Mouse (Mus musculus) 416B (cell line): ENCODE measurements around the gene E130309D02Rik.

Experiments used
- DNase-seq: peaks from one replicate; pipeline ENCODE4 v3.0.0; 2011; ENCODE audit warnings: low read depth

E130309D02Rik gene

DNA sequence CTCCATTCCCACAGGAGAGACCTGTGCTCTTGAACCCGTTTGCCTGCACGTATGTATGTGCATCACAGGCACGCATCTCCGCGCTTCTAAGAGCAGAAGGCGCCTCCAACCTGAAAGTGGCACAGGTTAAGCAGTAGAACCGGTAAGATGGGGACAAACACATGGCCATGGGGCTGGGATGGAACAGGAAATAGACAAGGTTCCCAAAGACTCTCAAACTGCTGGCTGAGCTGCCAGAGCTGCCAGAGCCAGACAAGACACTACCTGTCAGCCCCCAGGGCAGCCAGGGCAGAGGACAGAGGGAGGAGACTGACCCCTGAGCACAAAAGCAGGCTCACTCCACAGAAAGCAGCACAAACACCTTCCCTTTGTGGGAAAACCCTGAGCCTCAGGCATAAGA is 5.2 kb downstream of the E130309D02Rik start:
- DNase-seq, result no peak

DNA sequence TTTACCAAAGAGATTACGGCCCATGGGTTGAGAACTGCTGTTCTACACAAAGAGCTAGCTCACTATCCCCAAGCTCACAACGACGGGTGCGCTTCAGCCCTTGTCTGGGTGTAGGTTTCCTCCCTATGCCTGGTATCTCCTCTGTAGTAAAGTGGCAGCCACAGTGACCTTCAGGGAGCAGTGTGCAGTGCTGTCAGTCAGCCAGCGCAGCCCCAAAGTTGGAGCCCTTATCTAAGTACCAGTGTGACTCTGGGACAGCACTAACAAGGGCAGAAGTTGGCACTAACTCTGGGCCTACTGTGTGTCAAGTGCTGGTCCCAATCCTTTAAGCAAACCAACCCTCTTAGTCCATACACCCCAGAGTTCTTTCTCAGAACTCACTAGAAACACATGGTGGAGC is 6.3 kb downstream of the E130309D02Rik start:
- no peak for DNase-seq

DNA sequence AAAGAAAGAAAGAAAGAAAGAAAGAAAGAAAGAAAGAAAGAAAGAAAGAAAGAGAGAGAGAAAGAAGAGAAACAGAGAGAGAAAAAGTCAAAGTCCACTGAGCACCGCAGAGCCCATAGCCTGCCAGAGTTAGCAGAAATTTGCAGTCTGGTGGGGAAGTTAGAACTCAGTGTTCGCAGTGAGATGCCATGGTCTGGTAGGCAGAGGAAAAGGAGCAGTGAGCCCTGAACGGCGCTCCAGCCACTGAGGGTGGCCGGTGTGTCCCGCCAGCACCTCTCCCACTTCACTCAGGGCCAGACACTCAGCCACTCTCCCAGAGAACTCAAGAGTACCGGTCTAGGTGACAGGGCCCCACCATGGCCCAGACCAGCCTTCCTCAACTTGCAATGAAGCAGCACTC is 10.9 kb downstream of the E130309D02Rik start:
- DNase-seq, result no peak

DNA sequence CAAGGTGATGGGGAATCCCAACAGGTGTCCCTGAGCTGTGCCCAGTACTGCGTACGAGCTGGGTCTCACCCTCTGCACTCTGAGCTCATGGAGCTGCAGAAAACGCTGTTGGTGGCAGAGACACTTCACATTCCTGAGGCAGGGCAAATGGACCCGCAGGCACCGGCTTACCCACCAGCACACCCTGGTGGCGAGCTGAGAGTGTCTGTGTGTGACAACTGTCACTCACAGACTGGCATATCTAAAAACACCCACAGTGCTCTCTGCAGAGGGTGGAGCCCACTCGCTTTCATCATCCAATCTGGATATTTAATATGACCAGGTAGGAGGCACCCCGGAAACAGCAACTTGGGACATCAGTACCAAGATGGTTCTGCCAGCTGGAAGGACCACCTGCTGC is 13.9 kb downstream of the E130309D02Rik start:
- no peak for DNase-seq

DNA sequence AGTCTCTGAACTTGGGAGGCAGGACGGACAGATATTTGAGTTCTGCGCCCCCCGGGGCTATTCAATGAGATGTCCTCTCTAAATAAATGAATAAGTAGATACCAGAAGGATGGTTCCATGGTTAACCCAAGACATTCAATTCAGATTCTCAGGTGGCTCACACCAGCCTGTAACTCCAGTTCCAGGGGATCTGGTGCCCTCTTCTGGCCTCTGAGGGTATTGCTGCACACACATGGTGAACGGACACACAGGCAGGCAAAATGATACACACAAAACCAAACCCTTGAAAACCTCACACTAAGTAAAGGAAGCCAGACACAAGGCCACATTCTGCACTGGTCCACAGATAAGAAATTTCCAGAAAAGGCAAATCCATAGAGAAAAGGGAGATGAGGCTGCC is 15.5 kb downstream of the E130309D02Rik start:
- DNase-seq, result peak; percentile 50

DNA sequence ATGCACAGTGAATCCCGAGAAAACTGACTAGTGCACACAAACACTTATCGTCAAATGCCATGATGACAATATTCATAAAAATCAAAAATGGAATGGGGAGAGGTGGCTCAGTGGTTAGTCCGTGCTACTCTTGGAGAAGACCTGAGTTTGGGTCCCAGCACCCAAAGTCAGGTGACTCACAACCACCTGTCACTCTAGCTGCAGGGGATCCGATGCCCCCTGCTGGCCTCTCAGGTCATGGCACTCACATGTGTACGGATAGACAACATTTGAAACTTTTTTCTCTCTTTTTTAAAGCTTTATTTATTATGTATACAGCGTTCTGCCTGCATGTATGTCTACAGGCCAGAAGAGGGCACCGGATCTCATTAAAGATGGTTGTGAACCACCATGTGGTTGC is 16.8 kb downstream of the E130309D02Rik start:
- no peak for DNase-seq

DNA sequence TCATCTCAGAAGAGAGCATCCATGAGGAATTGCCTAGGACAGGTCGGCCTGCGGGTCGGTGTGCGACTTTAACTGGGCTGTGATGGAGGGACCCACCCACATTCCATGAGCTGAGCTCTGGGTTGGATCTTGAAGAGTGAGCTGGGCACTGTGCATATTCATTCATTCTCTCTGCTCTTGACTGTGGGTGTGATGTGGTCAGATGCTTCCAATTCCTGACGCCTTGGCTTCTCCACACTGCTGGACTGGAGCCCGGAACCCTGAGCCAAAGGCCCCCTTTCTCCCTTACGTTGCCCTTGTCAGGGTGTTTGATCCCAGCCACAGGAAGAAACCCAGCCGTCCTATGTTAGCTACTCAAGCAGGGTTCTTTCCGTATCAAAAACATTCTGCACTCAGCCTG is 17.2 kb downstream of the E130309D02Rik start:
- DNase-seq, result no peak

DNA sequence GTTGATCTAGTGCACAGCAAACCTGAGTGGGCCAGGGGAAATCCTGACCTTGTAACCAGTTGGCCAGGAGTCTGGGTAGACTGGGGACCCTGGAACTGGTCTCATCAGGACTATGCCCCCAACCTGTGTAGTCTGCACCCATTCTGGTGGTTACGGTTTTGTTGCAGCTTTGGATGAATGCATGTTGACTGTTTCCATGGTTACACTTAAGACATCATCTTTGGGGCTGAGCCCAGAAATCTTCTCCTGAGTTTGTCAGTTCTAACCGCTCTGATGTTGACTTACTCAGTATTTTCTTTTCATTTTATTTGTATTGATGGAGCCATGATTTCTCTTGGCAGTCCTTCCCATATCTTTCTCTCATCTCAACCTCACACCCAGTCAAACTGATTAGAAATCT is 19.8 kb downstream of the E130309D02Rik start:
- no peak for DNase-seq

DNA sequence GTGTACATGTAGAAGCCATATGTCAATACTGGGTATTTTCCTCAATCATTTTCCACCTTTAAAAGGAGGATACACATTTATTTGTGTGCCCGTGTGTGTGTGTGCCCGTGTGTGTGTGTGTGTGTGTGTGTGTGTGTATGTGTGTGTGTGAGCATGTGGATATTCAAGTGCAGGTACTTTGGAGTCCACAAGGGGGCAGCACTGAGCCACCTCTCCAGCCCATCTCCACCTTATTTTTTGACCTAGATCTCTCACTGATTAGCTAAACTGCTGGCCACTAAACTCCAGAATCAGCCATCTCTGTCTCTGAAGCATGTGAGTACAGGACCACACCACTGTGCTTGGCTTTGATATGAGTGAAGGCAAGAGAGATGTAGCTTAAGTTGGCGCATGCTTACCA is 20.3 kb downstream of the E130309D02Rik start:
- no peak for DNase-seq

DNA sequence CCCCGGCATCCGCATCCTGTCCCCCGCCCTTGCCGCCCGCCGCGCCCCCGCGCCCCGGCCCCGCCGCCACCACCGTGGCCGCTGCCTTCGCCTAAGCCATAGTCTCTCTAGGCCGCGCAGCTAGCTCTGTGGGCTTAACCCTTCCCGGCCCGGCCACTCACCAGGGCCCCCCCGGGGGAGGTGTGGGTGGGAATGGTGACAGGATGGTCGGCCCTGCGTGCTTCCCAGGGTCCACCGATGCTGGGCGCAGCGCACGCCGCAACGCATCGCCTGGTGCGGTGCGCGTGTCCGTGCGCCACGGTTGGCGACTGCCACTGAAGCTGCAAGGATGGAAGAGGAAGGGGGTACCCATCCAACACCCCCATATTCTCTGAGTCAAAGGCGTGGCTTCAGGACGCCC is 21.8 kb downstream of the E130309D02Rik start, which contains the start of gene Zfp853:
Gene Zfp853 (minus strand): TSS at position 220 of the 400 bp plus-strand sequence.
- no peak for DNase-seq

DNA sequence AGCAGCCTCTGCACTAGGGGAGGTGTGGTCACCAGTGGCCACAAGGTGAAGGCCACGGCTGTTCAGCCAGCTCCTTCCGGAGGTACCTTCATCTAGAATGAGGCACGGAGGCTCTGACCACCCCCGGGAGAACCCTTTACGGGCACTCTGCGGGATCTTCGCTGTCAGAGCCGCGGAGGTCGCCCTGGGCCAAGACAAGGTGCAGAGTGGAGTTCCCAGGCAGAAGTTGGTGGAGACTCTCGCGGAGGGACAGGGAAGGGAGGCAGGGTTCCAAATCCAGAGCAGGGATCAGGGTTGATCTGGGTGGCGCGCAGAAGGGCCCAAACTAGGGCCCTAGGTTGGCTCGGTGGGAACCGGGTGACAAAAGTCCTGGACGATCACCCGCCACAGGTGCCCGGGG is 22.3 kb downstream of the E130309D02Rik start:
- DNase-seq, result no peak

DNA sequence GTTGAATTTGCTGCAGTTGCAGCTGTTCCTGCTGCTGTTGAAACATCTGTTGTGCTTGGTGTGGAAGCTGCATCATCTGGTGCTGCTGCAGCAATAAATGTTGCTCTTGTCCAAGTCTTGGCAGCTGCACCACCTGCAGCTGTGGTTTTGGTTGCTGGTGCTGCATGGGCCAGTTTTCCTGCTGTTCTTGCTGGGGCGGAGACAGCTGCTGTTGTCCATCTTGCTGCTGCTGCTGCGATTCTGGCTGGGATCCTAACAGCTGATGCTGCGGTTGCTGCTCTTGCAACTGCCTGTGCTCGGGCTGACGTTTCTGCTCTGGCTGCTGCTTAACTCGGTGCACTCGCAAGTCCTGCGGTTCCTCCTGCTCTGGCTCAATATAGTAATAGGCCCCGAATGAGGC is 25.9 kb downstream of the E130309D02Rik start:
- DNase-seq, result no peak

DNA sequence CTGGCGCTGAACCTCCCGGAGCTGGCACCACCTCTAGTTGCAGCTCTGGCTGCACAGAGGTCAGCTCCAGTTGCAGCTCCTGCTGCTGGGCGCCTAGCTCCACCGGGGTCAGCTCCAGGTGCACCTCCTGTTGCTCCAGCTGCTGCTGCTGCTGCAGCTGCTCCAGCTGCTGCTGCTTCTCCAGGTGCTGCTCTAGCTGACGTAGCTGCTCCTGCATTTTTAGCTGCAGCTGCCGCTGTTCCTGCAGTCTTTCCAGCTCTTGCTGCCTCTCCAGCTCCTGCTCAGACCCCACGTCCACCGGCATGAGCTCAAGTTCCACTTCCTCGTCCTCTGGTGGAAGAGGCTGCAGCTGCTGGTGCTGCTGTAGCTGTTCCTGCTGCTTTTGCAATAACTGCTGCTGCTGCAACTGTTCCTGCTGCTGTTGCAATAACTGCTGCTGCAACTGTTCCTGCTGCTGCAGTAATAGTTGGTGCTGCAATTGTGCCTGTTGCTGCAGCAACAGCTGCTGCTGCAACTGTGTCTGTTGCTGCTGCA is 26.7 kb downstream of the E130309D02Rik start:
- no peak for DNase-seq

DNA sequence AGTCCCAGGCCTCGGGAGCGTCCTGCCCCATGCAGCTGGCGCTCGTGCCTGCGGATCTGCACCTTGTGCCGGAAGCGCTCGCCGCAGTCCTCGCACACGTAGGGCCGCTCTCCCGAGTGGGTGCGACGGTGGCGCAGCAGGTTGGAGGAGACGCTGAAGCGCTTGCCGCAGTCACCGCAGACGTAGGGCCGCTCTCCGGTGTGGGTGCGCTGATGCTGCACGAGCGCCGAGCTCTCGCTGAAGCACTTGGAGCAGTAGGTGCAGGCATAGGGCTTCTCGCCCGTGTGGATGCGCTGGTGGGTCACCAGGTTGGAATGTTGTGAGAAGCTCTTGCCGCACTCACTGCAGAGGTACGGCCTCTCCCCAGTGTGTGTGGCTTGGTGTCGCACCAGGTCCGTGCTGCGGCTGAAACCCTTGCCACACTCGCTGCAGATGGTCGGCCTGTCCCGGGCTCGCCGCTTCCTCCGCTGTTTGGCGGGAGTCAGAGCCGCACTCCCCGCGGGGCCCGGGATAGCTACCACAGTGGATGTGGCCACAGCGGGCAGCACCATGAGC is 27.3 kb downstream of the E130309D02Rik start:
- DNase-seq, result no peak

DNA sequence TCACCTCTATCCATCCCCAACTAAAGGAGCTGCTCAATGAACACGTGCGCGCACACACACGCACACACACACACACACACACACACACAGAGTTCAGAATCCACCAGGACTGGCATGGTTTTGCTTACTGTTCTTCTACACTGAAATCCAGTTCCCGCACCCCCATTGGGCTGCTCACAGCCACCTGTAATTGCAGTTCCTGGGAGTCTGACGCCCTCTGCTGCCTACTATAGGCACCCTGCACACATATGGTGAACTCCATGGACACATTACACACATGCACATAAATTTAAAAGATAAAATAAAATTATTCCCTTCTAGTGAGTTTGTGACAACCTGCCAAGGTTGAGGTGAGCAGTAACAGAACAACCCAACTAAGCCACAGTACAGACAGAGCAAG is 30.4 kb downstream of the E130309D02Rik start:
- DNase-seq, result peak; percentile 64

DNA sequence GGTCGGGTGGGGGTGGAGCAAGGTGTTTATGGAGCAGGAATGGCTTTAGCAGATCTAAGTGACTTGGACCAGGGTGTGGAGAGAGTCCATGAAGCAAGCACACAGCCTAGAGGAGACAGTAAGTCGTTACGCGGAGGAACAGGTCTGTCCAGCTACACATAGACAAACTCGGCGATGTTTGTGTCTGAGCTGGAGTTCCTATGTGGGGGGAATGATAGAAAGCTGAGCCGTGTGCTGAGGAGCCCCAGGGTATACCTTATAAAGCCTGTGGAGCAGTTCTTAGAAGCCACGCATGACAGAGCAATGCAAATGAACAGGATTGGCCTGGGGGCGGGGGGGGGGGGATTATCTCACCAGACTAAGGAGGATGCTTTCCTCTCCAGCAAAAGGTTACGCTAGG is 35.9 kb downstream of the E130309D02Rik start:
- DNase-seq, result no peak

DNA sequence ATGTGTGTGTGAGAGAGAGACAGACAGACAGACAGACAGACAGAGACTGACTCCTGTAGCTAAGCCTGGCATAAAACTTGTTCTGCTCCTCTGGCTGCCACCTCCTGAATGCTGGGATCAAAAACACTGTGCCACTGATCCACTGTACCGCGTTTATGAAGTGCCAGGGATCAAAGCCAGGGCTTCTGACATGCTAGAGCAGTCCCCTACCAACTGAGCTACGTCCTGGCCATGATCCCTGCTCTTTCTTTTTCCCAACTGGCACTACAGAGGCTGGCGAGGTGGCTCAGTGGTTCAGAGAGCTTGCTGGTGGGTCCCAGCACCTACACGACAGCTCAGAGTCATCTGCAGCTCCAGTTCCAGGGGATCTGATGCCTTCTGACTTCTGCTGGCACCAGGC is 39.4 kb downstream of the E130309D02Rik start:
- no peak for DNase-seq

DNA sequence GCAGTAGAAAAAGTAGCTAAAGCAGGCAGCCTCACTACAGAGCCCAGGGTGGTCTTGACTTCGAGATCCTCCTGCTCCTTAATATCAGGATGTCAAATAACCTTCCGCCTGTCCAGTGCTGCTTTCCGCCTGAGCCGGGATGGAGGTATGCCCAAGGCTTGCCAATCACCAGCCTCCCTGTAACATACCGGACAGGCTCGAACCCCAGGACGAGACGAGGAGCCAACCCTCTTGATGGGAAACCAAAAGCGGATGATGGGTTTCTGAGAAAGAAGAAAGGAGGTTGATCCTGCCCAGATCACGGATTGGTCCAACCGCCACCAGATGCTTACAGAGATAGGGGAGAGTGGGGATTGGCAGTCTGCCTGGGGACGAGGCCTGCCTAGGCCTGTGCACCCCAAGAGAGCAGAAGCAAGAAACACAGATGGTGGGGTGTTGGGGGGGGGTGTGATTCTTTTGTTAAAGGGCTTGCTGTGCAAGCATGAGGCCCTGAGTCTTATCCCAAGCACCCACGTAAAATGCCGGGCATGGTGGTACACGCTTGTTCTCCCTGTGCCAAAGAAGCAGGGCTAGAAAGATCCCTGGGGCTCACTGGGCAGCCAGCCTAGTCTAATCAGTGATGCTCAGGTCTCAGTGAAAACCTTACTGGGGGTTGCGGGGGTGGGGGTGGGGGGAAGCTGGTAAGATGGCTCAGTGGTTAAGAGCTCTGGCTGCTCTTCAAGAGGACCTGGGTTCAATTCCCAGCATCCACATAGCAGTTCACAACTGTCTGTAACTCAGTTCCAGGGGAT is 42.4 kb downstream of the E130309D02Rik start:
- DNase-seq, result peak; percentile 33

DNA sequence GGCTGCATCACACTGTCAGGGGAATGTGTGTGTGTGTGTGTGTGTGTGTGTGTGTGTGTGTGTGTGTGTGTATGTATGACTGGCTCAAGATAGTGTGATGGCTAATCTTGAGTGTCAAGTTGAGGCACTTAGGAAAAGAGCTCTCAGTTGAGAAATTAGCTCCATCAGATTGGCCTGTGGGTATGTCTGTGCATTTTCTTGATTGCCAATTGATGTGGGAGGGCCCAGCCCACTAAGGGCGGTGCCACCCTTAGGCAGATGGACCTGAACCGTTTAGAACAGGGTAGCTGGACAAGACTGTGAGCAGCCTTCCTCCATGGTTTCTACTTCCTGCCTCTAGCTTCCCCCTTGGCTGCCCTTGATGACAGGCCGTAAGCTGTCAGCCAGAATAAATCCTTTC is 43.1 kb downstream of the E130309D02Rik start:
- DNase-seq, result peak; percentile 38

DNA sequence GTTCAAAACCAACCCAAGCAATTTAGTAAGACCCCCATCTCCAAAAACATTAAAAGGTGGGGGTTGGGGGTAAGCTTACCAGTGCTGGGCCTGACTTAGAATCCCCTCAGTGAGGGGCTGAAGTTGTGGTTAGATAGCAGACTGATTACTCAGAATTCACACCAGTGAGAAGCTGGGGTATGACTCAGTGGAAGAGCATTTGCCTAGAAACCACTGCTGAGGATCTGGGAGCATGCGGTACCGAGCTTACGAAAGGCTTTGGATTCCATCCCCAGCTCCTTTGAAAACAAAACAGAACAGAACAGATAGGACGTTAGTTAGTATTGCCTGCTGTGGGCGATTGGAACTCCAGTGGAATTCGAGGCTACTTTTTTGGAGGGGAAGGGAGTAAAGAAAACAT is 43.5 kb downstream of the E130309D02Rik start:
- DNase-seq, result no peak

DNA sequence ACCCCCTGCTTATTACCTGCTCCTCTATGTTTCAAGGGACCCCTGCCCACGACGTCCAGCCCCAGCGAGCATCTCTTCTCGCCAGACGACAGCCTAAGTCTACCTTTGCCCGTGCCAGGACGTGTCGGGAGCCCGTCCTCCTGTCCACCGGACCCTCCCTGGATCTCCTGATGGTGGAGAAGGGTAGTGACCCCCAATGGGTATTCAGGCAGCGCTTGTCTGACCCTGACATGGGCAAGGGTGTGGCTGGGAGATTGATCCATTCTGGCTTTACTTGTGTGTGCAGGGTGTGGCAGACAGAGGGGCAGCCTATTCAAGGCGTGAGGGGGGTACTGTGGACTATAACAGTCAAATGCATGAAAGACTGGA is 45.0 kb downstream of the E130309D02Rik start:
- no peak for DNase-seq

DNA sequence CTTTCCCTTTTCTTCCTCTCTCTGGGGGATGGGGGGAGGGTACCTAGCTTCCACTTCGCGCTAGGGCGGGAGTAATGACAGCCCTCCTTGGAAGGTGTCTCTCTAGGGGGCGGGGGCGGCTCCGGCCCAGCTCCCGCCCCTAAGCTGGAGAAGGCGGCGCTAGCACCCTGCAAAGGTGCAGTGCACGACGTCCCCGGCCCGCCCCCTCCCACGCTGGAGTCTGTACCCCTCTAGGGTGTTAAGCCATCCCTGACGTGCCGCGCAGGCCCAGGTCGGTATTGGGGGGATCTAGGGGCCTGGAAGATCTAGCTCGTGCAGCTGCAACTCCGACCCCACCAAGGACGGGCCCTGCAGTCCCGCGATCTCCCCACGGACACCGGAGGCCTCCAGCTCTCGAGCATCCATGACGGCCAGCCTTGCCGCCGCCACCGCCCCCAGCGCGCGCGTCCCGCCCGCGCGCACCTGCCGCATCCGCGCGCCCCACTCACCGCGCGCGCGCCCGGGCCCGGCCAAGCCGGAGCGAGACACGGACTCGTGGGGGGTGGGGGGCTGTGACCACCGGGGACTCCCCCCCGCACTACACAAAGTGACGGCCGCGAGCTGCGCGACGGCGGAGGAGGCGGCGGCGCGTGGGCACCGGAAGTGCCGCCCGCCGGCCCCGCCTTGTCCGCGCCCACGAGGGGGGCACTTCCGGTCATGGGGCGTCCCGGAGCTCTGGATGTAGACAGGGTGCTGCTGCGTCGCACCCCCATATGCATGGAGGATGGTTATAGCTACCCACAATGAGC is 45.6 kb downstream of the E130309D02Rik start, which contains the start of gene Zfp316:
Gene Zfp316 (minus strand): TSS at position 660 of the 788 bp plus-strand sequence.
- peak; percentile 52 for DNase-seq

DNA sequence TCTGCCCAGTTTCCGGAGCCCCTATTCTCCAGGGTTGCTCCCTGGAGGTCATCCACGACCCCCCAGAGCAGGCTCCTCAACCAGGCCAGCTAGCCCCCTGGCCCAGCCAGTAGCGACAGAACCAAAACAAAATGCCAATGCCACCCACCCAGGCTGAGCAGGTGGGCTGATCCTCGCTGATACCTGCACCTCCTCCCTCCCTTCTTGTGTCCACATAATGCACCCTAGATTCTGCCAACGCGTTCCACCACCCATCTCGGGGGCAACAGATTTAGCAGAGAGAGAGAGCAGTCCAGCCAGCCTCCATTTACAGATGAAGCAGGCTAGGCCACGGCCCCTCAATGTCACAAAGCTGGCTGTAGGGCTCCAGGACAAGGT is 46.2 kb downstream of the E130309D02Rik start:
- no peak for DNase-seq
